Mouse (Mus musculus) stomach, adult 2 months (tissue): ENCODE data around the gene Atp10b. TPM values are rescaled to one million over a fixed set of nuclear protein-coding genes. Genes with fewer than 3 reads are reported as not detected.

Source experiments
- polyA plus RNA-seq: library from polyadenylated mRNA; depleted of rRNA; stranded (reverse); fragments of >200 nt; gene quantifications from 2 replicates; pipeline ENCODE4 v1.2.3, GENCODE M21; 2012; rRNA removed

The Atp10b gene
- polyA plus RNA-seq = 0.63 and 0.64 TPM in 2 replicates

DNA sequence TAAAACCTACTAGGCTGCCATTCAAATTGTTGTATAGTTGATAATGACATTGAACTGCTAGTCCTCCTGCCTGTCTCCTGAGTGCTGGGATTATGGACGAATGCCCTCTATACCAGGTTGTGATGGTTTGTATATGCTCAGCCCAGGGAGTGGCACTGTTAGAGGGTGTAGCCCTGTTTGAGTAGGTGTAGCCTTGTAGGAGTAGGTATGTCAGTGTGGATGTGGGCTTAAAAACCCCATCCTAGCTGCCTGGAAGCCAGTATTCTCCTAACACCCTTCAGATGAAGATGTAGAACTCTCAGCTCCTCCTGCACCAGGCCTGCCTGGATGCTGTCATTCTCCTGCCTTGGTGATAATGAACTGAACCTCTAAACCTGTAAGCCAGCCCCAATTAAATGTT is at the start of gene Atp10b:
TSS of gene Atp10b (plus strand) at position 301 of the 400 bp plus-strand sequence.

Other genes starting within 250 kb of the Atp10b start
- gene Gm9972, start 114.1 kb upstream of the Atp10b start, polyA plus RNA-seq = not detected in 2 replicates